Mouse (Mus musculus) lung, embryonic 16.5 days (tissue): ENCODE results near the gene Slco3a1. TPM values are rescaled to one million over a fixed set of nuclear protein-coding genes. Genes with fewer than 3 reads are reported as not detected.
A peak's percentile ranks its signal among the peaks of the same experiment; 100 is the strongest.

Experiments used
- ATAC-seq: fragments of 200-750 bp; cut with Nextera tagmentation; 2 replicates; pipeline ENCODE4 v1.8.0; 2017; ENCODE audit warnings: low read depth, mild to moderate bottlenecking, moderate library complexity
- H3K27ac ChIP-seq: fragments of 300-500 bp; sonication (generic); 2 replicates; pipeline ENCODE4 v1.5.1; 2014; ENCODE audit warnings: mild to moderate bottlenecking, control low read depth, low read length
- H3K27me3 ChIP-seq: fragments of 300-500 bp; sonication (generic); 2 replicates; pipeline ENCODE4 v1.6.1; 2014; ENCODE audit warnings: low read depth, low read length, mixed read lengths; ENCODE audit not compliant: control insufficient read depth, insufficient read depth
- H3K36me3 ChIP-seq: fragments of 300-500 bp; sonication (generic); 2 replicates; pipeline ENCODE4 v1.6.1; 2014; ENCODE audit warnings: low read length; ENCODE audit not compliant: control insufficient read depth, insufficient read depth
- H3K4me1 ChIP-seq: fragments of 300-500 bp; sonication (generic); replicated peaks from 2 replicates; pipeline ENCODE4 v1.6.1; 2014; ENCODE audit warnings: low read length, mixed read lengths; ENCODE audit not compliant: control insufficient read depth, insufficient read depth
- H3K4me2 ChIP-seq: fragments of 300-500 bp; sonication (generic); 2 replicates; pipeline ENCODE4 v1.6.1; 2014; ENCODE audit warnings: low read depth, low read length, control low read depth
- H3K4me3 ChIP-seq: fragments of 300-500 bp; sonication (generic); 2 replicates; pipeline ENCODE4 v1.5.1; 2014; ENCODE audit warnings: mild to moderate bottlenecking, low read length, control low read depth
- H3K9ac ChIP-seq: fragments of 300-500 bp; sonication (generic); 2 replicates; pipeline ENCODE4 v1.6.1; 2014; ENCODE audit warnings: low read length, control low read depth
- H3K9me3 ChIP-seq: fragments of 300-500 bp; sonication (generic); 2 replicates; pipeline ENCODE4 v1.6.1; 2016; ENCODE audit warnings: low read length; ENCODE audit not compliant: control insufficient read depth
- WGBS: fragments of 180-500 bp; shearing (Covaris S2); extraction: QIAGEN DNeasy Blood & Tissue Kit; methylation state at CpG from one replicate; pipeline ENCODE4 v1.1.7; 2014; 5-methylcytosine and 5-hydroxymethylcytosine counted together
- polyA plus RNA-seq: library from polyadenylated mRNA; unstranded; fragments of >200 nt; fragmentation: Nextera tagmentation; extraction: Ambion mirVana; gene quantifications from 2 replicates; pipeline ENCODE4 v1.2.1, GENCODE M21; 2015

The Slco3a1 gene
- polyA plus RNA-seq, 1 experiment from 2014 or later = 9.7 TPM

DNA sequence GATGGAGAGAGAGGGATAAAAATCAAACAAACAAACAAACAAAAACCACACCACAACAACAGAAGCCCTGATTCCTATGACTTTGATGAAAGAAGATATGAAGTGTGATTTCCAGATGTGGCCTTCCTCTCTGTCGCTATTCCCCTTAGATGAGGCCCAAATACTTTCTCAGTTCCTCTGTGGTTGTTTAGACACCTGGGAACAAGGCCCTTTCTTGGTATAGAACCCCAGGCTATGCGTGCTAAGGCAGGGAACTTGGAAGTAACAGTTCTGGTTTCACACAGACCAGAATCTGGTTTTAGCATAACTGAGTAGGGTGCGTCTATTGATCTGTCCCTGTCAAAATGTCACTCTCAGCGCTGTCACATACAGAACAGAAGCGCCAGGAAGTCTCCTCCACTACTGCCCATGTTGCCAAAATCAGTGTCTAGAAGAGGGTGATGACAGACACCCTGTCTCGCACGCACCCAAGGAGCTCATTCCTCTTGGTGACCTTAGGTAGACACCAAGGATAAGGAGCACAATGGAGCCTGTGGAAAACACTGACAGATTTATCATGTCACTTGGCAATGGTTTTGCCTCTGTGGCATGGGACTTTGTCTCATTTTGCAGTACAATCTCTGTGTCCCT is 23.0 kb downstream of the Slco3a1 start:
- no peaks in the 10 kb centered on the region for H3K9me3 ChIP-seq
- no peak overlapping the region for H3K9ac ChIP-seq
- H3K4me1 ChIP-seq = peaks cover 13% of the 10 kb centered on the region
- no peaks in the 10 kb centered on the region for H3K36me3 ChIP-seq
- no peak overlapping the region for H3K4me2 ChIP-seq
- no peaks in the 10 kb centered on the region for H3K27me3 ChIP-seq
- no peak for ATAC-seq
- no peak overlapping the region for H3K27ac ChIP-seq
- no peak overlapping the region for H3K4me3 ChIP-seq
- whole genome bisulfite sequencing = 67% methylated on average over 7 of the region's 7 CpGs

DNA sequence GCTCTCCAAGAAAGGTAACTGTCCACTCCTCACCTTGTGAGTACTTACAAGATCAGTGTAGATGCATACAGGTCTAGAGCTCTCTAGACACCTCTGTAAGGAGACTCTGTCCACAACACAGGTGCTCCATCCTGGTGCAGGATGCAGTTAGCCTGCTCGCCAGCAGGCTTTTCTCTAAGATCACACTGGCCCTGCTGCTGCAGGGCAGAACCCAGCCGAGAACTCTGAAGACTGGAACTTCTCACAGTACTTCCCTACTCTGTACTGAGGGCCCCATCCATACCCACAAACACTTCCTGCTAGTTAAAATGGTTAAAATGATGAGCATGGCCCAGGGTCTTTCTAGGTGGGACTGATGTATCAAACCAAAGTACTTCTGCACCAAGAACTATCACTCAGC is 24.7 kb downstream of the Slco3a1 start:
- H3K27ac ChIP-seq = no peak overlapping the region
- WGBS = 68% methylated on average over 2 of the region's 2 CpGs
- no peaks in the 10 kb centered on the region for H3K9me3 ChIP-seq
- no peak overlapping the region for H3K4me3 ChIP-seq
- ATAC-seq = no peak
- H3K36me3 ChIP-seq = no peaks in the 10 kb centered on the region
- no peaks in the 10 kb centered on the region for H3K27me3 ChIP-seq
- H3K9ac ChIP-seq = no peak overlapping the region
- H3K4me1 ChIP-seq = peaks cover 13% of the 10 kb centered on the region
- H3K4me2 ChIP-seq = no peak overlapping the region

DNA sequence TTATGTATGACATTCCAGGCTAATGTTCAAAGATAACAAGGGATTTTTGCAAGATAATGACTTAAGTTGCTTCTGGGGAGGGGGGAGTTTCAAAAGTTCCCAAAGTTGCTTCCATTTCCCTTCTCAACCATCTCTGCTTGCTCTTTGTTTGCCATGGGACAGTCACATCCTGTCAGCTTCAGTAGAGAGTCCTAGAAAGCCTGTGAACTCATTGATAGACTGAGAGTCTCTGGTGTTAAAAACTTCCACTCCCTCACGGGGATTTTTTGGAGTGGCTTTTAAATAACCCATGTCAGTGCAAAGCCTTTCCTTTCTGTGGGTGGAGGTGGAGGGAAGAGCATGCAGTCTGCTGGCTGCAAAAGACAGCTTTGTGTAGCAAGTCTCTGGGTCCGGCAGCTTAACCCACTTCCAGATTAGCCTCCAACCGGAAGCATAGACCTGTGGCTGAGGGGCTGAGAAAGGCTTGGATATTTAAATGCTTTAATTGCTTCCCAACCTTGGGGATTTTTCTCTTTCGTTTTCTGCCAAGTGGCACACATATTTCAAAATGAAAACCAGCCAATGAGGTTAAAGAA is 25.3 kb downstream of the Slco3a1 start:
- ATAC-seq = no peak
- Histone ChIP-seq H3K9ac (no peak overlapping the region), H3K9me3 (no peaks in the 10 kb centered on the region), H3K36me3 (no peaks in the 10 kb centered on the region), H3K4me2 (no peak overlapping the region), H3K4me1 (peaks cover 13% of the 10 kb centered on the region), H3K4me3 (no peak overlapping the region), H3K27me3 (no peaks in the 10 kb centered on the region), H3K27ac (no peak overlapping the region)
- WGBS = 28% methylated on average over 4 of the region's 4 CpGs

DNA sequence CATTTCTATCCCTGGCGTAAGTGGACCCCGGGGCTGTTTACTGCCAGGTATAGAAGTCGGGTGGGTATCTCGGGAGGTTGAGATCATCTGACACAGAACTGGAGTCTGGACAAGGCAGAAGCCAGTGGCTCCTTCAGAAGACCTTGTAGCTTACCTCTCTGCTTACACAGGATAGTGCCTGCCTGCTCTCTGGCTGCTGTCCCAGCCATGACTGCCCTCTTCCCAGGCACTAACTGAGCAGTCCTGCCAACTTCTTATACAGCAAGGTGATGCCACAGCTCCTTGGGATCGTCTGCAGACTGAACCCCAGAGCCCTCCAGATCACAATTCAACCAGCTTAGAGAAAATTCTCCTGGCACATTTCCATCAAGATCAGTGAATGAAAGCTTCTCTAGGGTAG is 26.4 kb downstream of the Slco3a1 start:
- Histone ChIP-seq H3K9ac (no peak overlapping the region), H3K27ac (no peak overlapping the region), H3K4me3 (no peak overlapping the region), H3K36me3 (no peaks in the 10 kb centered on the region), H3K4me1 (peaks cover 13% of the 10 kb centered on the region), H3K27me3 (no peaks in the 10 kb centered on the region), H3K4me2 (no peak overlapping the region), H3K9me3 (no peaks in the 10 kb centered on the region)
- no peak; the same call in 1 of the 2 replicates for ATAC-seq
- WGBS = 65% methylated on average over 5 of the region's 5 CpGs

DNA sequence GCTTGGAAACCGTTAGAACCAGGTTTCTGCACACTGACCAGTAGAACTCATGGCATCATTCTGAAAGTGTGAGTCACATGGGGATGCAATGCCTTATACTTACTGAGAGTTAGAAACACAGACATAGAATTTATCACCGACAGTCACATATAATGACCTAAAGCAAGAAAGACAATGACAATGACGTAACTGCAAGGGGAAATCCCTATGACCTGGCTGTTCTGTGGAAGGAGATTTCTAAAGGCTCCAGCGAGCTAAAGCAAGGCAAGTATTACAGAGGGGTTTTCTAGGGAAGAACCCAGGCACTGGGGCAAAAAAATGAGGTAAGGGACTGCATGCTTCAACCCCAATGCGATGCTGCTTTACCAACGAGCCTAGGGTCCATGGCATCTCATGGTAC is 26.9 kb downstream of the Slco3a1 start:
- Histone ChIP-seq H3K4me1 (peaks cover 13% of the 10 kb centered on the region), H3K4me3 (no peak overlapping the region), H3K9ac (no peak overlapping the region), H3K9me3 (no peaks in the 10 kb centered on the region), H3K36me3 (no peaks in the 10 kb centered on the region), H3K27ac (no peak overlapping the region), H3K27me3 (no peaks in the 10 kb centered on the region), H3K4me2 (no peak overlapping the region)
- WGBS = 72% methylated on average over 6 of the region's 6 CpGs
- ATAC-seq = no peak

DNA sequence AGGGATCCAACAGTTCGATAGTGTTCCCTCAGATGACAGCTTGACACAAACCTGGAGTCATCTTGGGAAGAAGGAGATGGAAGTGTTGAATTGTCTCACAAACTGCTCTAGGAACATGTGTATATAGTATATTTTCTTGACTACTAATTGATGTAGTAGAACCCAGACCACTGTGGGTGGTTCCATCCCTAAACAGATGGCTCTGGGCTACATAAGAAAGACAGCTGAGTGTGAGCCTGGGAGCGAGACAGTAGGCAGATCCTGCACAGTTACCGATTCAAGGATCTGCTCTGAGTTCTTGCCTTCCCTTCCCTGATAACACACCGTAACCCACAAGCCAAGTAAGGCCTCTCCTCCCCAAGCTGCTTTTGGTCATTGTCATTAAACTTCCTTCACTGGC is 28.6 kb downstream of the Slco3a1 start:
- Histone ChIP-seq H3K27ac (no peak overlapping the region), H3K27me3 (no peaks in the 10 kb centered on the region), H3K4me1 (peaks cover 13% of the 10 kb centered on the region), H3K9ac (no peak overlapping the region), H3K36me3 (no peaks in the 10 kb centered on the region), H3K9me3 (no peaks in the 10 kb centered on the region), H3K4me3 (no peak overlapping the region), H3K4me2 (no peak overlapping the region)
- WGBS = 86% methylated on average over 4 of the region's 4 CpGs
- ATAC-seq = no peak

DNA sequence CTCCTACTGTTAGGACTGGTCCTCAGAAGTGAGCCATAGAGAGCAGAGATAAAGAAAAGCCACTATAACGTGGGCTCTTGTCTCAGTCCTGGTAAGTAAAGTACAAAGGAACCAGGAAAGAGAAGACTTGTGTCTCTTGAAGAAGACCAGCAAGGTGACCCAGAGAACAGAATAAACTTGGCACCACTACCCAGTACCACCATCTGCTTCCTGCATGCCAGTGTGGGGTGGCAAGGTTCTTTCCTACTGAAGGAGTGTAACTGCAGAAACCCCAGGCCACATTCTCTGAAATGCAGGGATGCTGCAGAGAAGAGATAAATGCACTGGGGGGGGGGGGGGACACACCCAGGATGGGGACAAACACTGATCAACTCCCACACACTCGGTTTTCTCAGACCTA is 29.0 kb downstream of the Slco3a1 start:
- Histone ChIP-seq H3K4me2 (no peak overlapping the region), H3K9me3 (no peaks in the 10 kb centered on the region), H3K27me3 (no peaks in the 10 kb centered on the region), H3K4me3 (no peak overlapping the region), H3K27ac (no peak overlapping the region), H3K4me1 (peaks cover 13% of the 10 kb centered on the region), H3K36me3 (no peaks in the 10 kb centered on the region), H3K9ac (no peak overlapping the region)
- no peak for ATAC-seq
- WGBS = 61% methylated on average over 2 of the region's 2 CpGs

DNA sequence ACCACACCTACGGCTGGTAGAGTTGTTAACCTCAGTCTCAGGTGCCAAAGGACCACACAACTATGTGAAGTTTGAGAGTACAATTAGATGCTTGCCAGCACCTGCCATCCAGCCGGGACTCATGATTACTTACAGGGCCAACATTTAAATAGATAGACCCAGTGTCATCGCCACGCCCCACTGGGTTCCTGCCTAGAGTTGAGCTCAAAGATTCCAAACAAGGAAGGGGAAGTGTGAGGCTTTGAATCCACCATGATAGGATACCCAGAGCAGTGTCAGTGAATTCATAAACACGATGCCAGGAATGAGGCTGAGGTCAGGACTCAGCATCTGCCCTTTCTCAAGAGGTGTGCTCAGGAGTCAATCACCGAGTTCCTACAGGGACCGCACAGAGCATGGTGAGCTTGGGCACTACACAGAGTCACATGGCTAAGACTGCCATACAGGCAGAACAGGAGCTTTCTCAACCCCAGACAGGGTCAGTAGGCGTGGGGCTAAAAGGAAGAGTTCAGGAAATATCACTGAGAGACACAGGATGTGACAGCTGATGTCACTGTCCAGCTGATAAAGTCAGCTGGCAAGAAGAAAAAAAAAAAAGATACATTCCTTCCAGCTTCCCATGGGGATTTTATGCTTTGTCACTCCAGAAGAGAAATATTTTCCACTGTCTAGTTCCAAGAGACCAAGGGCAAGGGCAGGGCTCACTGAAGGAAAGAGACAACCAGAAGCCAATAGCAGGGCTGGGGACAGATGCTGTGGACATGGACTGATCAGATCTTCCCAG is 30.2 kb downstream of the Slco3a1 start:
- 75% methylated on average over 8 of the region's 8 CpGs for WGBS
- Histone ChIP-seq H3K9ac (no peak overlapping the region), H3K4me2 (no peak overlapping the region), H3K27me3 (no peaks in the 10 kb centered on the region), H3K4me3 (no peak overlapping the region), H3K4me1 (peaks cover 13% of the 10 kb centered on the region), H3K9me3 (no peaks in the 10 kb centered on the region), H3K36me3 (no peaks in the 10 kb centered on the region), H3K27ac (no peak overlapping the region)
- 0 out of 2 replicates have a peak, but pooled peaks have one; percentile 26 for ATAC-seq

DNA sequence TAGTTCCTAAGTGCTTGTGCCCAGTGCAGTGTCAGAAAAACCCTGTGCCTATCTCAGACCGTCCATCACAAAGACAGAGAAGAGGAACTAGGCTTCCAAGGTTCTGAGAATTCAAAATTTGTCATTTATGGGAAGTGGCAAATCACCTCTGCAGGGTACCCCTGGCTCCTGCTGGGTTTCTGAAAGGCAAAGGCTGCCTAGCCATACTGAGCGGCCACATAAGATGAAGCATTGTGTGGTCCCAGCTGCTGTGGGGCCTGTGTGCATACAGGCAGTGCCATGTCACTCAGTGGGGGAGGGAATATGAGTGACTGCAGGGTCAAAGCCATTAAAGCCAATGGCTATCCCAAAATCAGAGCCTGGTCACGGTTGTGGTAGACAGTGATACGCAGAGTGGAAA is 31.5 kb downstream of the Slco3a1 start:
- no peaks in the 10 kb centered on the region for H3K27me3 ChIP-seq
- H3K4me2 ChIP-seq = no peak overlapping the region
- no peaks in the 10 kb centered on the region for H3K36me3 ChIP-seq
- H3K9ac ChIP-seq = no peak overlapping the region
- H3K27ac ChIP-seq = no peak overlapping the region
- H3K4me3 ChIP-seq = no peak overlapping the region
- no peak for ATAC-seq
- 67% methylated on average over 4 of the region's 4 CpGs for WGBS
- no peaks in the 10 kb centered on the region for H3K9me3 ChIP-seq
- H3K4me1 ChIP-seq = 0 out of 2 replicates have a peak, but pooled peaks cover under 1% of the 10 kb centered on the region
